Mouse (Mus musculus) layer of hippocampus, adult 2 months (tissue): ENCODE measurements around the gene Fam19a2. TPM values are rescaled to one million over a fixed set of nuclear protein-coding genes. Genes with fewer than 3 reads are reported as not detected.

Experiments
- DNase-seq, 2 experiments: peaks; one replicate each; pipeline ENCODE4 v3.0.0; 2022; ENCODE audit warnings: low spot score in 2 of 2
- H3K27ac ChIP-seq: fragments of 200-600 bp; 2 replicates; pipeline ENCODE4 v1.8.1; 2022
- H3K4me3 ChIP-seq: fragments of 200-600 bp; 2 replicates; pipeline ENCODE4 v1.8.1; 2022; ENCODE audit warnings: mild to moderate bottlenecking
- CTCF ChIP-seq: fragments of 200-600 bp; conservative IDR thresholded peaks from 2 replicates; pipeline ENCODE4 v1.8.1; 2022; ENCODE audit warnings: antibody characterized with exemption, mild to moderate bottlenecking, moderate library complexity
- total RNA-seq, 2 experiments: library from RNA; stranded (reverse); gene quantifications; 2 replicates each; pipeline ENCODE4 v1.2.3; 2021

The Fam19a2 gene
- total RNA-seq, 2 experiments from 2014 or later = 49.3 to 51.7 TPM

- Histone ChIP-seq H3K4me3 (no peak overlapping the region), H3K27ac (no peak overlapping the region)
- no peak for TF ChIP-seq CTCF
- no peak for DNase-seq
Observed at GRCm38 (mm10) chr10:123723641-123724040, 459.8 kb downstream of the Fam19a2 start.

- H3K4me3 ChIP-seq = no peak overlapping the region
- no peak overlapping the region for H3K27ac ChIP-seq
- TF ChIP-seq CTCF = no peak
- no peak for DNase-seq
Observed at GRCm38 (mm10) chr10:123748317-123748716, 484.5 kb downstream of the Fam19a2 start.

GRCm38 (mm10) chr10:123751676-123752280, 488.0 kb downstream of the Fam19a2 start:
- Histone ChIP-seq H3K4me3 (no peak overlapping the region), H3K27ac (no peak overlapping the region)
- no peak for TF ChIP-seq CTCF
- no peak for DNase-seq

- no peak for DNase-seq
- no peak for TF ChIP-seq CTCF
- no peak overlapping the region for H3K27ac ChIP-seq
- H3K4me3 ChIP-seq = no peak overlapping the region
Observed at GRCm38 (mm10) chr10:123752755-123753154, 489.0 kb downstream of the Fam19a2 start.

- TF ChIP-seq CTCF = peak; percentile 62
- no peak overlapping the region for H3K4me3 ChIP-seq
- DNase-seq = no peak
- H3K27ac ChIP-seq = no peak overlapping the region
Observed at GRCm38 (mm10) chr10:123753996-123754395, 490.2 kb downstream of the Fam19a2 start.

GRCm38 (mm10) chr10:123789374-123789773, 525.6 kb downstream of the Fam19a2 start:
- no peak for TF ChIP-seq CTCF
- H3K27ac ChIP-seq = no peak overlapping the region
- DNase-seq = no peak
- H3K4me3 ChIP-seq = no peak overlapping the region

Other genes with a start within 250 kb of the Fam19a2 start
- 100 to 1,000 TPM; 101 TPM for gene Mon2, start 187.5 kb upstream of the Fam19a2 start, total RNA-seq
- 100 to 1,000 TPM in 1 of 2 experiments, 10 to 100 TPM in 1; 94.4 to 105 TPM for gene Usp15, start 67.0 kb upstream of the Fam19a2 start, total RNA-seq